Mouse (Mus musculus): ENCODE measurements around the gene Olfr1418. TPM values are rescaled to one million over a fixed set of nuclear protein-coding genes. Genes with fewer than 3 reads are reported as not detected.
"Not testable (repeated sequence)": the region's sequence is repeated elsewhere in the genome, so short reads cannot be mapped to it uniquely, and the experiment has no call there.

Olfr1418 gene
- not detected in 2 replicates for polyA plus RNA-seq (2016; fragmentation: Nextera tagmentation; extraction: Ambion mirVana)

DNA sequence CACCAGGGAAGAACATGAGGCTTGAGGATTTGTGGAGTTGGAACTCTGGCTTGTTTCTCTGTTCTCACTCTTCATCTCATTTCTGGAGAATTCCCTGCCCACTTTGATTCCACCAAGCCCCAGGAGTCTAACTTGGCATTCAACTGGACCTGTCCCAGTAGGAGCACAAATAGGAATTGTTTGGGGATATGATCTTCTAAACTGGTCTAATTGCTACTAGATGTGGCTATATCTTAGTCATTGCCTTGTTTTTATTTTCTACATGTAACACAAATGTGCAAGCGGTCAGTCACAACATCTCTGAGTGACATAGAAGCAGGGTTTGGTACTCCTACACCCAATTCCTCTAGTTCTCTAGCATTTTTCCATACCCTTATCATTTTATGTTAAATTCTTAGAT is at the start of gene Olfr1418:
Gene Olfr1418, minus strand, starts transcription at position 101 of the 400 bp plus-strand sequence.
- Histone ChIP-seq H3K4me3 (no peak within 1 kb of the TSS), H3K4me1 (no peaks in the 10 kb centered on the region), H3K36me3 (no peaks in the 10 kb centered on the region), H3K27ac (no peak within 1 kb of the TSS), H3K9me3 (no peaks in the 10 kb centered on the region), H3K9ac (no peak within 1 kb of the TSS), H3K4me2 (replicated peaks) (no peak within 1 kb of the TSS), H3K27me3 (no peaks in the 10 kb centered on the region)
- ATAC-seq (ENCODE audit: insufficient number of reproducible peaks, insufficient read depth, low FRiP score, low TSS enrichment) = no peak
- WGBS = 89% methylated on average over 1 of the region's 1 CpGs

DNA sequence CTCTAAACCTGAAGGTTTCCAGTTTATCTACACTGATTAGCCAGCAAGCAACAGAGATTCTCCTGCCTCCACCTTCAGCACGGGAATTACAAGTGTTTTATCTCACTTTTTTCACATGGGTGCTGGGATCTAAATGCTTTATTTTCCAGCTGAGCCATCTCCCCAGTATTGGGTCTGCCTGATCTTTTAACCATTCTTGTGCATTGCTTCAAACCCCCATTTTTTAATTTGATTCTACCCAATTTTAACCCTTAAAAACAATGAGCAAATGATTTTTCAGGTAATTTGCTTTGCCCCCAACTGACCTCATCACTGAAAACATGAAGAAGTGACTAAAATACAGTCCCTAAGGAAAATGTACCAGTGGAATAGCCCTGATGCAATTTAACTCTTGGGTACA is 25.4 kb upstream of the Olfr1418 start, which contains the start of gene Olfr1420:
Gene Olfr1420, plus strand, starts transcription at position 301 of the 400 bp plus-strand sequence.
- Histone ChIP-seq H3K36me3 (no peaks in the 10 kb centered on the region), H3K4me1 (no peaks in the 10 kb centered on the region; the same call in 1 of the 2 replicates), H3K4me3 (no peak within 1 kb of the TSS), H3K9me3 (no peaks in the 10 kb centered on the region), H3K27ac (no peak within 1 kb of the TSS), H3K27me3 (no peaks in the 10 kb centered on the region), H3K9ac (no peak within 1 kb of the TSS), H3K4me2 (replicated peaks) (no peak within 1 kb of the TSS)
- WGBS = 57% methylated on average over 1 of the region's 1 CpGs
- no peak for ATAC-seq (ENCODE audit: insufficient number of reproducible peaks, insufficient read depth, low FRiP score, low TSS enrichment)

DNA sequence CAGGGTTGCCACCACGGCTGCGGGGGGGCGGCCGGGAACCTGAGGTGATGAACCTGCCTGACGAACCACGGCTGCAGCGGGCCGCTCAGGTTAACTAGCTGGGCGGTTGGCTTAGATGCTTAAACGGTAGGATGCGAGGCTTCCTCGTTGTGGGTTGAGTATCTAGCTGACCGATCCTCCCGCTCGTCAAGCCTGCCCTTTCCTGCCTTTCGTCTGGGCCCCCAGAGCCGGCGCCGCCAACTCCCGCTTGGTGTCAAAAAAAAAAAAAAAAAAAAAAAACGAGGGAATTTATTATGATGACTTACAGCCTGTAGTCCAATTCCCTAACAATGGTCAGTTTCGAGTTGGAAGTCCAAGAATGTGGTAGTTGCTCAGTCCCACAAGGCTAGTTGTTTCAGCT is 17.5 kb upstream of the Olfr1418 start:
- not testable (repeated sequence) for H3K4me1 ChIP-seq; H3K9me3 ChIP-seq; H3K4me2 ChIP-seq (replicated peaks); ATAC-seq (ENCODE audit: insufficient number of reproducible peaks, insufficient read depth, low FRiP score, low TSS enrichment); H3K9ac ChIP-seq; H3K27me3 ChIP-seq; H3K4me3 ChIP-seq; H3K36me3 ChIP-seq; H3K27ac ChIP-seq
- 63% methylated on average over 22 of the region's 22 CpGs for WGBS

- H3K36me3 ChIP-seq = no peaks in the 10 kb centered on the region
- no peaks in the 10 kb centered on the region for H3K9me3 ChIP-seq
- 47% methylated on average over 1 of the region's 1 CpGs for WGBS
- ATAC-seq (ENCODE audit: insufficient number of reproducible peaks, insufficient read depth, low FRiP score, low TSS enrichment) = no peak
- no peak within 1 kb of the TSS for H3K4me3 ChIP-seq
- no peak within 1 kb of the TSS for H3K9ac ChIP-seq
- no peak within 1 kb of the TSS for H3K27ac ChIP-seq
- H3K4me2 ChIP-seq (replicated peaks) = no peak within 1 kb of the TSS
- H3K27me3 ChIP-seq = no peaks in the 10 kb centered on the region
- H3K4me1 ChIP-seq = no peaks in the 10 kb centered on the region
These were observed 14.1 kb upstream of the Olfr1418 start, which contains the start of gene Olfr1419 for GRCm38 (mm10) chr19:11875006-11875405. TSS of gene Olfr1419 (minus strand) at chr19:11875106.

GRCm38 (mm10) chr19:11867837-11868236 is 7.0 kb upstream of the Olfr1418 start:
- Histone ChIP-seq H3K4me3 (no peak overlapping the region), H3K27me3 (no peaks in the 10 kb centered on the region), H3K9ac (no peak overlapping the region), H3K9me3 (peaks cover 4% of the 10 kb centered on the region; the same call in 1 of the 2 replicates), H3K36me3 (no peaks in the 10 kb centered on the region), H3K27ac (no peak overlapping the region), H3K4me1 (no peaks in the 10 kb centered on the region), H3K4me2 (replicated peaks) (no peak overlapping the region)
- 74% methylated on average over 2 of the region's 2 CpGs for WGBS
- no peak for ATAC-seq (ENCODE audit: insufficient number of reproducible peaks, insufficient read depth, low FRiP score, low TSS enrichment)

DNA sequence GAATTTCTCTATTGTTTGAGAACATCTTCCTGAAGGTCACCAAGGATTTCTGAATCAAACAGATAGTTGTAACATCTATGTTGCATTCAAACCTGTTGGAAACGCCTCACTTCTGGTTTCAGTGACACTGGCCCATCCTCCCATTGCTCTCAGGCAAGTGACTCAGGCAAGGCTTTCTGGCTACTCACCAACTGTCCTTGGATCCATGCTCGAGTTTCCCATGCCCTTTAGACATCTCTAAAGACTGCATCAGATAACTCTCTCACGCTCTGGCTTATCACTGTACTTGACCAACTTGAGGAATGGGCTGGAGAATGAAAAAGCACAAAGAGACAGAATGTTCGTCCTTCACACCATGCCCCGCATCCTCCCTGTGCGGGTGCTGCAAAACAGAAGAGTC is 4.4 kb downstream of the Olfr1418 start:
- 80% methylated on average over 6 of the region's 6 CpGs for WGBS
- H3K27me3 ChIP-seq = no peaks in the 10 kb centered on the region

GRCm38 (mm10) chr19:11854821-11855220 is 6.0 kb downstream of the Olfr1418 start:
- Histone ChIP-seq H3K4me1 (no peaks in the 10 kb centered on the region), H3K4me2 (replicated peaks) (no peak overlapping the region), H3K27me3 (no peaks in the 10 kb centered on the region), H3K36me3 (no peaks in the 10 kb centered on the region), H3K4me3 (no peak overlapping the region), H3K9me3 (no peaks in the 10 kb centered on the region), H3K9ac (no peak overlapping the region), H3K27ac (no peak overlapping the region)
- WGBS = 78% methylated on average over 2 of the region's 2 CpGs
- ATAC-seq (ENCODE audit: insufficient number of reproducible peaks, insufficient read depth, low FRiP score, low TSS enrichment) = no peak

More for the DNA sequence above, 4.4 kb downstream of the Olfr1418 start:
- ATAC-seq (ENCODE audit: insufficient number of reproducible peaks, insufficient read depth, low FRiP score, low TSS enrichment) = no peak
- no peak overlapping the region for H3K9ac ChIP-seq
- no peaks in the 10 kb centered on the region for H3K4me1 ChIP-seq
- no peak overlapping the region for H3K27ac ChIP-seq
- no peaks in the 10 kb centered on the region for H3K36me3 ChIP-seq
- no peak overlapping the region for H3K4me3 ChIP-seq
- no peak overlapping the region for H3K4me2 ChIP-seq (replicated peaks)
- no peaks in the 10 kb centered on the region for H3K9me3 ChIP-seq

GRCm38 (mm10) chr19:11852652-11853051 is 8.2 kb downstream of the Olfr1418 start:
- Histone ChIP-seq H3K4me1 (no peaks in the 10 kb centered on the region), H3K9me3 (no peaks in the 10 kb centered on the region), H3K27ac (no peak overlapping the region), H3K4me3 (no peak overlapping the region), H3K27me3 (no peaks in the 10 kb centered on the region), H3K4me2 (replicated peaks) (no peak overlapping the region), H3K36me3 (no peaks in the 10 kb centered on the region), H3K9ac (no peak overlapping the region)
- no peak for ATAC-seq (ENCODE audit: insufficient number of reproducible peaks, insufficient read depth, low FRiP score, low TSS enrichment)
- 68% methylated on average over 4 of the region's 4 CpGs for WGBS

DNA sequence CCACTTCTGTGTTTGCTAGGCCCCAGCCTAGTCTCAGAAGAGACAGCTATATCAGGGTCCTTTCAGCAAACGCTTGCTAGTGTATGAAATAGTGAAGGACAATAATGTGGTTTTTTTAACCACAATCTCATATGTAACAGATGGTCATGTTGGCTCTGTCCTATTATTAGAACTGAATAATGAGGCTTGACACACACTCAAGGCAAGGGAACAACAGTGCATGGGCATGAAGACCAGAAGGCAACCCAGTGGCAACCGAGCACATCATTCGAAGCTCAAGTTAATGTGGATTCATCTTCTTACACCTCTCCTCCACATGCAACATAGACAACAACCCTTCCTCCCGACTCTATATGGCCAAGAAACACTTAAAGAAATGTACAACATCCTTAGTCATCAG is 14.5 kb downstream of the Olfr1418 start:
- no peaks in the 10 kb centered on the region for H3K27me3 ChIP-seq
- H3K4me1 ChIP-seq = no peaks in the 10 kb centered on the region
- H3K9me3 ChIP-seq = no peaks in the 10 kb centered on the region
- no peaks in the 10 kb centered on the region for H3K36me3 ChIP-seq
- ATAC-seq (ENCODE audit: insufficient number of reproducible peaks, insufficient read depth, low FRiP score, low TSS enrichment) = no peak
- no peak overlapping the region for H3K4me3 ChIP-seq
- no peak overlapping the region for H3K9ac ChIP-seq
- H3K4me2 ChIP-seq (replicated peaks) = no peak overlapping the region
- 89% methylated on average over 4 of the region's 4 CpGs for WGBS
- no peak overlapping the region for H3K27ac ChIP-seq

DNA sequence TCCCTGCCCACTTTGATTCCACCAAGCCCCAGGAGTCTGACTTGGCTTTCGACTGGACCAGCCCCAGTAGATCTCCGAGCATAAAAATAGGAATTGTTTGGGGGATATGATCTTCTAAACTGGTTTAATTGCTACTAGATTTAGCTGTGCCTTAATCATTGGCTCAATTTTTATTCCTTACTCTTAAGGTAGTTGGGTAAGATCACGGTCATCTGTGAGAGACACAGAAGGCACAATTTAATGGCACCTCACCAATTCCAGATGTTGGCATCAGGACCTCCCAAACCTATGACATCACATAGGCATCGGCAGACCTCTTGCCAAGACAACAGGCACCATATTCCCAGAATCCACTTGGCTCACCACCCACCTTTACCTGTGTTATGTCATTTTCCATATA is 21.7 kb downstream of the Olfr1418 start, which contains the start of gene Olfr1417:
Gene Olfr1417, minus strand, starts transcription at position 101 of the 400 bp plus-strand sequence.
- no peak for ATAC-seq (ENCODE audit: insufficient number of reproducible peaks, insufficient read depth, low FRiP score, low TSS enrichment)
- no peaks in the 10 kb centered on the region for H3K36me3 ChIP-seq
- 81% methylated on average over 4 of the region's 4 CpGs for WGBS

DNA sequence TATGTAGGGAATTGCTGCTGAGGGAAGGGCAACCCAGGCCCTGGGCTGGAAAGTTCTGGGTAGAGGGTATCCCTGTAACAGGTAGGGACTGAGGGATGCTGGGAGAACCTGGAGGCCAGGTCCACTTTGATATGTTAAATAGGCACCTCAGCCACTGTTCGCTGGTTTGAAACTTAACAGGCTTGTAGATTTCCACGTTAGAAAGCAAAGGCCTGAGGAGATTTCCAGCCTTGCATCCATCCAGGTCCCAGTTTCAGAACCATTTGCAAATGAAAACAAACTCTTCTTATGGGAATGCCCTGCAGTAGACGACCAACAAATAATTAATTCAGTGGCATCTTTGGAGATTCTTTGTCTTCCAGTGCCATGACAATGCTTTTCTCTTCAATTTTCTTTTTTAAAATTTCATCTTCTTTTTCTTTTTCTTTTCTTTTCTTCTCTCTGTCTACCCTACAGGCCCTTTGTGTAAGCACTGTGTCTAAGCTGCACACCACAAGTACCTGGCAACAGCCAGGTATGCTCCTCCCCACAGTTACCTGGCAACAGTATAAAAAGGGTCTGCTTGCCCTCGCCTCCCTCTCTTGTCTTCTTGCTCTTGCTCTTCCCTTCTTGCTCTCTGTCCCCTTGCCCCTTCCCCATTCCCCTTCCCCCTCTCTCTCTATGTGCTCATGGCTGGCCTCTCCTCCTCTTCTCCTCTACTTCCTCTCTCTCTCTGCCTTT is 37.4 kb downstream of the Olfr1418 start:
- Histone ChIP-seq H3K27ac (no peak overlapping the region), H3K4me3 (no peak overlapping the region), H3K4me2 (replicated peaks) (no peak overlapping the region), H3K4me1 (peaks cover 7% of the 10 kb centered on the region; the same call in 1 of the 2 replicates), H3K27me3 (peaks cover 17% of the 10 kb centered on the region), H3K9me3 (no peaks in the 10 kb centered on the region), H3K9ac (no peak overlapping the region), H3K36me3 (no peaks in the 10 kb centered on the region)
- 29% methylated on average over 4 of the region's 4 CpGs for WGBS
- no peak for ATAC-seq (ENCODE audit: insufficient number of reproducible peaks, insufficient read depth, low FRiP score, low TSS enrichment)

More for the DNA sequence above, 21.7 kb downstream of the Olfr1418 start, which contains the start of gene Olfr1417:
- no peak within 1 kb of the TSS for H3K4me2 ChIP-seq (replicated peaks)
- H3K27ac ChIP-seq = no peak within 1 kb of the TSS
- H3K9ac ChIP-seq = no peak within 1 kb of the TSS
- H3K4me3 ChIP-seq = no peak within 1 kb of the TSS
- no peaks in the 10 kb centered on the region for H3K4me1 ChIP-seq
- no peaks in the 10 kb centered on the region for H3K9me3 ChIP-seq
- H3K27me3 ChIP-seq = no peaks in the 10 kb centered on the region

GRCm38 (mm10) chr19:11820211-11820610 is 40.7 kb downstream of the Olfr1418 start:
- Histone ChIP-seq H3K4me3 (peak overlapping the region; percentile 64; the same call in 1 of the 2 replicates), H3K9ac (no peak overlapping the region), H3K36me3 (no peaks in the 10 kb centered on the region), H3K4me1 (peaks cover 7% of the 10 kb centered on the region; the same call in 1 of the 2 replicates), H3K27me3 (peaks cover 43% of the 10 kb centered on the region), H3K27ac (no peak overlapping the region), H3K9me3 (no peaks in the 10 kb centered on the region), H3K4me2 (replicated peaks) (peak overlapping the region; percentile 88)
- no peak for ATAC-seq (ENCODE audit: insufficient number of reproducible peaks, insufficient read depth, low FRiP score, low TSS enrichment)
- WGBS = 22% methylated on average over 6 of the region's 6 CpGs
